8 mouse cellular contexts compared by ENCODE assay signal in the genomic region with DNA sequence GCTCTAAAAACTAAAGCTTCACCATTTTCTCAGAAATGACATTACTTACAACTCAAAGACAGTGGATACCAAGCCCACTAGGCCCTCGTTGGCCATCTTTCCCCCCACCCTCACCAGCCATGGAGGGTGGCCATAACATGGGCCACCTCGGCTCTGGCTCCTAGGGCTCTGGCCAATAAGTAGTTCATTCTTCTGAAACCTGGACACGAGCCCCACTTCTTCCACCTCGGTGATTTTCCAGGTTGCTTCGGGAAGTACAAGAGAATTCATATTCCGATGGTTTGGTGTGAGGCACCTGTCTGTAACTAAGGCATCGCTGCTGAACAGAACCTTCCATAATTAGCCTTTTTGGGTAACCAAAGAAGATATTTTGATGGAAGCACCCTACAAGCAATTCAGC.
DNase-seq lines count a peak whose midpoint lies in the region; ATAC-seq and TF ChIP-seq lines count a peak whose summit lies in the region.

No protein-coding gene starts in this region.

- no peaks in the 10 kb centered on the region for H3K9me3 ChIP-seq in forebrain, embryonic 12.5 days
- H3K9me3 ChIP-seq in liver, embryonic 11.5 days (ENCODE audit: control insufficient read depth, low read length), result no peaks in the 10 kb centered on the region

- H3K36me3 ChIP-seq in forebrain, embryonic 12.5 days (replicated peaks), result no peaks in the 10 kb centered on the region; the same call in 1 of the 2 replicates
- no peaks in the 10 kb centered on the region for H3K36me3 ChIP-seq in liver, embryonic 11.5 days (ENCODE audit: control insufficient read depth, insufficient read depth, low read length)

- peak overlapping the region; percentile 70 for H3K4me3 ChIP-seq in bone marrow macrophage, adult 2 months (ENCODE audit: insufficient read depth, low read length)
- peak overlapping the region; percentile 63 for H3K4me3 ChIP-seq in forebrain, embryonic 12.5 days (replicated peaks)
- H3K4me3 ChIP-seq in liver, embryonic 11.5 days (ENCODE audit: low read depth, low read length), result peak overlapping the region; percentile 73

- ATAC-seq in forebrain, embryonic 12.5 days (ENCODE audit: low FRiP score), result no peak
- no peak for ATAC-seq in liver, embryonic 11.5 days (replicated peaks; ENCODE audit: low FRiP score)
- no peak for ATAC-seq in megakaryocyte-erythroid progenitor cell, adult 5-6 weeks (replicated peaks; ENCODE audit: low FRiP score, low TSS enrichment, poor library complexity, severe bottlenecking)

- peaks cover 17% of the 10 kb centered on the region for H3K4me1 ChIP-seq in bone marrow macrophage, adult 2 months (ENCODE audit: control insufficient read depth, insufficient read depth, low read length)
- H3K4me1 ChIP-seq in forebrain, embryonic 12.5 days, result peaks cover 16% of the 10 kb centered on the region
- peaks cover 2% of the 10 kb centered on the region; the same call in 1 of the 2 replicates for H3K4me1 ChIP-seq in liver, embryonic 11.5 days (replicated peaks; ENCODE audit: control insufficient read depth, insufficient read depth, low read length)

- 66% methylated on average over 7 of the region's 7 CpGs for WGBS in forebrain, embryonic 12.5 days
- WGBS in liver, embryonic 11.5 days, result 53% methylated on average over 7 of the region's 7 CpGs

- H3K27ac ChIP-seq in bone marrow macrophage, adult 2 months (ENCODE audit: insufficient read depth, low read depth, low read length), result no peak overlapping the region; the same call in 1 of the 2 replicates
- no peak overlapping the region for H3K27ac ChIP-seq in forebrain, embryonic 12.5 days
- H3K27ac ChIP-seq in liver, embryonic 11.5 days (ENCODE audit: low read depth, low read length), result peak overlapping the region; percentile 77

- DNase-seq in kidney, adult 9 months, result peak; percentile 13
- DNase-seq in kidney, adult 11 months, result no peak
- DNase-seq in liver, embryonic 11.5 days (ENCODE audit: low spot score), result no peak
- DNase-seq in adrenal gland, adult (ENCODE audit: inconsistent age in 2 of 2, low spot score in 1 of 2), result no peak
- DNase-seq in MN1 (ENCODE audit: low spot score), result no peak

- peak overlapping the region; percentile 78 for H3K4me2 ChIP-seq in forebrain, embryonic 12.5 days
- peak overlapping the region; percentile 84 for H3K4me2 ChIP-seq in liver, embryonic 11.5 days

- TF ChIP-seq CTCF in bone marrow macrophage, adult 2 months (IDR thresholded peaks at IDR 0.05; ENCODE audit: low read depth, low read length), result no peak

- H3K27me3 ChIP-seq in forebrain, embryonic 12.5 days, result peaks cover 22% of the 10 kb centered on the region
- no peaks in the 10 kb centered on the region for H3K27me3 ChIP-seq in liver, embryonic 11.5 days (replicated peaks; ENCODE audit: control insufficient read depth, insufficient read depth, low read length)

- TF ChIP-seq POLR2A in bone marrow macrophage, adult 2 months (IDR thresholded peaks at IDR 0.05; ENCODE audit: borderline replicate concordance, low read depth, low read length), result no peak

- peak overlapping the region; percentile 72 for H3K9ac ChIP-seq in forebrain, embryonic 12.5 days
- peak overlapping the region; percentile 87 for H3K9ac ChIP-seq in liver, embryonic 11.5 days (ENCODE audit: low read depth, low read length)
